Mouse (Mus musculus): ENCODE measurements around the gene Oxct2b.
"Not testable (repeated sequence)": the region's sequence is repeated elsewhere in the genome, so short reads cannot be mapped to it uniquely, and the experiment has no call there.

Oxct2b gene

DNA sequence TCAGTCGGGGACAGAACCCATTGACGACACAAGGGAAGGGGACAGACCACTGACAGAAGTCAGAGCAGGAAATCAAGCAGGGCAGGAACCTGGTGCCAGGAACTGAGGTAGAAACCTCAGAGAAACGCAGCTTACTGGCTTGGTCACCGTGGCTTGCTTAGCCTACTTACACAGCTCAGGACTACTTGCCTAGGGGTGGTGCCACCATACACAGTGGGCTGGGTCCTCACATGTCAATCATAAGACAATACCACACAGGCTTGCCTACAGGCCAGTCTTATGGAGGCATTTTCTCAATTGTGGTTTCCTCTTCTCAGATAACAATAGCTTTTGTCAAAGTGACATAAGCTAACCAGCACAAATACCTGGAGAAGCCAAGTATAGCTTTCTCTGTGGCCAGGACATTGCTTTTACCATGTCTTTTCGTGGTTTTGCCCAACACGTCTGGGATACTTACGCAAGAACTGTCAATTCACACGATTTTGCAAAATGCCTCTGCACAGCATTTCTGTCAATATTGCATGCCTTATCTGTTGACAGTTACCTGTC is 3.8 kb upstream of the Oxct2b start:
- DNase-seq (ENCODE audit: low spot score) = no peak

DNA sequence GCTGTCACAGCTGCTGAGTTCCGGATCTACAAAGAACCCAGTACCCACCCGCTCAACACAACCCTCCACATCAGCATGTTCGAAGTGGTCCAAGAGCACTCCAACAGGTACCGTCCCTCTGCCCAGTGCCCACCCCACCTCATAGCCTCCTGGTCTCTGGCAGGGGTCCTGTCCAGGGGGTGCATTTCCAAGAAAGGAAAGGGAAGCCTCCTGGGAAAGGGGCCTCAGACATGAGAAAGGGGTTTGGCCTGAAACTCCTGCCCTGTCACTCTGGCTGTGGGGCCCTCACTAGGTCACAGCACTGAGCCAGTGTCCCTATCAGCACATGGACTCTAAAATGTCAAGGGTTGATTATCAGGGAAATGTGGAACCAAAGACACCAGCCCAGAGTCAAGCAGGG is 1.4 kb upstream of the Oxct2b start:
- DNase-seq (ENCODE audit: low spot score) = not testable (repeated sequence)

DNA sequence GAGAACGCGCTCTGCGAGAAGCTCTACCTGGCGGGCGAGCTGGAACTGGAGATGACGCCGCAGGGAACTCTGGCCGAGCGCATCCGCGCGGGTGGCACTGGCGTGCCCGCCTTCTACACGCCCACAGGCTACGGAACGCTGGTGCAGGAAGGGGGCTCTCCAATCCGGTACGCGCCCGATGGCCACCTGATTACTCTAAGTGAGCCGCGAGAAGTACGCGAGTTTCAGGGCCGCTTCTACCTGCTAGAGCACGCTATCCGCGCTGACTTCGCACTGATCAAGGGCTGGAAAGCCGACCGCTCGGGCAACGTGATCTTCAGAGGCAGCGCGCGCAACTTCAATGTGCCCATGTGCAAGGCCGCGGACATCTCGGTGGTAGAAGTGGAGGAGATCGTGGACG is 574 bp downstream of the Oxct2b start:
- DNase-seq (ENCODE audit: low spot score) = not testable (repeated sequence)

DNA sequence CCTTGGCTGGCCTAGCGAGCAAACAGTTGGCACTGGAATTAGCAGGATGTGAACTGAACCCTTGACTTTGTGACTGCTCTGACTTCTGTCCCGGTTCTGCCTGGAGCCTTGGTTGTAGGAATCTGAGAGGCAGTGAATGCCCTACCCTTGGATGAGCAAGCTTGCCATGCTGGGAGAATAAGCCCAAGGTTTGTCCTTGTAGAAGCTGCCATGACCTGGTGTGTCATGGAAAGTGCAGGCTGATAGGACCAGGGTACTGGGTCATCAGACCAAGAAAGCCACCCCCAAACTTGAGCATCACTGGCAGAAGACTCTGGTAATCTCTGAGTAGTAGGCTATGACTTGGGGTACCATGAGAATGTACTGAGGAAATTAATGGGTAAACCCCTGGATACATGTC is 5.2 kb downstream of the Oxct2b start:
- DNase-seq (ENCODE audit: low spot score) = no peak

DNA sequence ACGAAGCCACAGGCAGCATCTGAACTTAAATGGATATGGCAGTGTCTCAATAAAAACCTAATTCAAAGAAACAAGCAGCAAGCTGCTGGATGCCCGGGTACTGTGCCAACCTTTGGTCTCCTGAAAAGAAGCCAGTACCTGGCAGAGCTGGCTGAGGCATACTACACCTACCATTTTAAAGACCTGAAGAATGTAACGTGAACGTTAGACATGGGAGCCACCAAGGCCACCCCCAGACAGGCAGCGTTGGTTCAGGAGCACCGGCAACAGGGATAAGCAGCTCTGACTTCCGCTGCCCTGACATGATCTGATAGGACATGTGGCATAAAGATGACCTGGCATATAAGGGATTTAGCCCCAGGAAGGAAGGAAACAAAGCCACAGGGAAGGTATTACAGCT is 10.6 kb downstream of the Oxct2b start:
- DNase-seq (ENCODE audit: low spot score) = no peak

DNA sequence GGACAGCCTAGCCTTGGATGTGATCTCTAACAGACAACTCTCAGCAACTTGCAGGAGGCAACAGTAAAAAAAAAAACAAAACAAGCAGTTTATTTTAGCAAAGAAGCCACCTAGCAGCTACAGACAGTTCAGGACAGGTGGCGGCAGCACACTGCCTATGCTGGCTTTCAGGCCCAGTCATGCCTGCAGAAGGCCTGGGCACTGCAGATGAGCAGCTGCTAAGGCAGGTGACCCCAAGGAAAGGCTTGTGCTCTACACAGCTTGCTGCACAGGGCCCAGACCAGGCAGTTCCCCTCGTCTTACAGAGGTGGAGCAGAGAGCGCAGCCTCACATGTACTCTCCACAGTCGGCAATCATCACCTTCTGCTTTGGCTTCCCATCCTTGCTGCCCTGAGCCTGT is 11.0 kb downstream of the Oxct2b start:
- DNase-seq (ENCODE audit: low spot score) = no peak

DNA sequence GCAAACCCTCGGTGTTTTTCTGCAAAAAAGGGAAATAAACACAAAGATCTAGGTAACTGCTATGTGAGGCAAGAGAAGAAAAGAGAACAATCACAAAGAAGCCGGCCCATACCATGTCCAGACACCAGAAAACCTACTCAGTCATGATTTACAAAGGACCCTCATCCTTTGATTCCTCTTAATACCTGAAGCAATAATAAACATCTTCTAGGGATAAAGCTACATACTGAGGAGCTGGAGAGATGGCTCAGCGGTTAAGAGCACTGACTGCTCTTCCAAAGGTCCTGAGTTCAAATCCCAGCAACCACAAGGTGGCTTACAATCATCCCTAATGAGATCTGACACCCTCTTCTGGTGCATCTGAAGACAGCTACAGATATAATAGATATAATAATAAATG is 21.5 kb downstream of the Oxct2b start:
- DNase-seq (ENCODE audit: low spot score) = no peak

DNA sequence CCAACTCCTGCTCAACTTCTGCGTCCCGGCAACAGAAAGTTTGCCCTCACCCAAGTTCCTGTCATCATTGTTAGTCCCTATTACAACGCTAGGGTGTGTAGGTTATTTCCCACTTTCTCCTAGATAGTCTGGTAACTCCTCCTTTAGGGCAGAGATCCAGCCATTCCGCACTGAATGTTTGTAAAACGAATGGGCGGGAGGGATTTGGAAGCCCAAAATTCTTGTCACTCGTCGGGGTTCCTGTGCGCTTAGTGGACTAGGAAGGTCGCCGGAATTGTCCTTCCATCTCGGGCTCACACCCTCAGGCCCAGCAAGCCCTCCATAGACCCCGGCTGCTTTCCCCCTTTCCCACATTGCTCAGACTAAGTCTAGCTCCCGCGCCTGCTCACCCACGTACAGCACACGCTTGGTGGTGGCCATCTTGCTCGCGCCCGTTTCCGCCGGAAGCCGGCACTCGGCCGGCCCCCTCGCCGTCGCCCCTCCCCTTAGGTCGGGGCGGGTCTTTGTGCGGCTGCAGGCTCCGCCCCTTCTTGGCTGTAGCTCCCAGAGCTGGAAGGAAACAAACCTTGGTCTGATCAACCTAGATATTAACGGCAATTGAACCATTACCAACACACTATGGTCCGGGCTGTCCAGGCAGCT is 23.6 kb downstream of the Oxct2b start, which contains the start of gene Ppie:
TSS of gene Ppie (minus strand) at position 439 of the 642 bp plus-strand sequence.
- DNase-seq (ENCODE audit: low spot score) = peak; percentile 62

DNA sequence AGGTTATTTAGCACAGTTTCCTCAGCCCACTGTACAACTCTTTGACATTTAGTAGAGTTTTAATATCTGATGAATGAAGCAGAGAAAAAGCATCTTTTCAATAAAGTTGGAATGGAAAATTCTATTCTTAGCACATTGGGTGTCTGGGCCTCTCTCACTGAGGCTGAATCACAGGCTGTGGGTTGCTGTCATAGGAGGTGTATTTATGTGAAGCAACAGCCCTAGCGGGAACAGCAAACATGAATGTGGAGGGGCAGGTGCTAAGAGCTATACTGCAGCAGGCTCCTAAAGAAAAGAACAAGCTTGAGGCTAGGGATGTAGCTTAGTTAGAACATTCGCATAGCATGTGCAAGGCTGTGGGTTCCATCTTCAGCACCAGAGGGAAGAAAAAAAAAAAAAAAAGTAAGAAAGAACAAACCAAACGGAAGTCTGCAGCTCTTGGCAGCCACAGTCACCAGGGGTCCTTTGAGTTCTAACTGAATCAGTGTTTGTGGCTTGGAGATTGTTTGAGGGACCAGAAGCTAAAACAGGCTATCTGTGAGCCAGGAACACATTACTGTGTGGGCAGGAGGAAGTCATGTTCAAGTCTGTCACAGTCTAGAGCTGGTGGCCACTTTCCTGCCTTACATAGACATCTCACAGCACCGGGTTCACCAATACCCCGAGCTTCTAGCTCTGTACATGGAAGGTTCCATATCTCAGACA is 31.5 kb downstream of the Oxct2b start:
- DNase-seq (ENCODE audit: low spot score) = no peak

DNA sequence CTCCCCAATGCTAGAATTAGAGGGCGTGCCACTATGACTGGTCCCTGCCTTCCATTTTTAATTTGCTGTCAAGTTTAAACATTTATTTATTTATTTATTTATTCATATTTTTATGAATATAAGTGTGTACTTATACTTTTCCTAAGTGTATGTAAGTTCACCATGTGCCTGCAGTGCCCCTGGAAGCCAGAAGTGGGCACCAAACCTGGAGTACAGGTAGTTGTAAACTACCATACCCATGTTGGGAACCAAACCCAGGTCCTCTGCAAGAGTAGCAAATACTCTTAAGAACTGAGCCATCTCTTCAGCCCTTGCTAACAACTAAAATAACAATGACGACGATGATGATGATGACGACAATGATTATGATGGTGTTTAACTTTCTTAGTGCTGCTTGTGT is 35.9 kb downstream of the Oxct2b start:
- no peak for DNase-seq (ENCODE audit: low spot score)

DNA sequence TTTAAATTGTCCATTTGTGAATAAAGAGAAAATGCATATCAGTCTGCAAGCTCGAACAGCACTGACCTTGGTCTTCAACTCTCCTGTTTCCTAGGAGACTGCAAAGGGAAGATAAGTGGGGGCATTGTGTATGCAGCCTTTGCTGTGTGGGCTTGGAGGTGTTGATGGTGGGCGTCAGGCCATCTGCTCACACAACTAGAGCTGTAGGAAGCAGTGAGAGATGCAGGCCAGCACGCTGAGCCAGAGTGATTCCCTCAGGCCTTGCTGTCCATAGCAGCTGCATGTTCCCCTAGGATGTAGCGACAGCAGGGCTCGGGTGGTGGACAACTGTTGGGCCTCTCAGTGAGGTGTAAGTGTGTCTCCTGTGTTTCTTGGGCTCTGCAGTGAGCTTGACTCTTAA is 36.9 kb downstream of the Oxct2b start:
- no peak for DNase-seq (ENCODE audit: low spot score)

DNA sequence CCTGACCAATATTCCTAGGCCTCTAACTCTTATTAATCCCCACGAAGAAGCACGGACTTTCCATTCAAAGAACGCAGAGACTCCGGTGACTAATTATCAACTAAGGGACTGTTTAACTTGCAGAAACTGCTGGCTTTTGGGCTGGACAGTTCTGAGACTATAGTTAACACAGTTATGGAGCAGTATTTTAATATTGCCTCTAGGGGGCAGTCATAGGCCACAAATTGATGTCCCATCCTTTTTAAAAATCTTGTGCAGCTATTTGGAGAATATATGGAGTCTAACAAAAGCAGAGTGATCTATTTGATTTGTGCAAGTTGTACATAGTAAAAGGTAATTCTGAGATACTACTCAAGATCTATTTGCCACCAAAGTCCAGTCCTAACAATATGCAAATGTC is 38.9 kb downstream of the Oxct2b start:
- peak; percentile 34 for DNase-seq (ENCODE audit: low spot score)

DNA sequence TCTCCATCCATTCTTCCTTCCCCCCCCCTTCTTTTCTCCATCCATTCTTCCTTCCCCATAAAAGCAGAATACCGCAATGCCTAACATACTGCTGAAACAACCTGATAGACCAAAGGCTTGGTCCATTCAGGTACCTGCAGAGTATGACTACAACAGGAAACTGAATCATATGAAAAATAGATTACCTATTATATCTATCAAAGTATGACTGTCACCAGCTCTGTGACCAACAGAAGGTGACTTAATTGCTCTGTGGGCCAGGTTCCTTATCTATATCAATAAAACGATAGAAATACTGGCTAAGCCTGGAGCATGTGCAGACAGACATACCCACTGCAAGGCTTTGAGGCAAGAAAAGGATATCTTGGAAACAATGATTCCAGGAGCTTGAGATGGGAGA is 39.4 kb downstream of the Oxct2b start:
- no peak for DNase-seq (ENCODE audit: low spot score)

DNA sequence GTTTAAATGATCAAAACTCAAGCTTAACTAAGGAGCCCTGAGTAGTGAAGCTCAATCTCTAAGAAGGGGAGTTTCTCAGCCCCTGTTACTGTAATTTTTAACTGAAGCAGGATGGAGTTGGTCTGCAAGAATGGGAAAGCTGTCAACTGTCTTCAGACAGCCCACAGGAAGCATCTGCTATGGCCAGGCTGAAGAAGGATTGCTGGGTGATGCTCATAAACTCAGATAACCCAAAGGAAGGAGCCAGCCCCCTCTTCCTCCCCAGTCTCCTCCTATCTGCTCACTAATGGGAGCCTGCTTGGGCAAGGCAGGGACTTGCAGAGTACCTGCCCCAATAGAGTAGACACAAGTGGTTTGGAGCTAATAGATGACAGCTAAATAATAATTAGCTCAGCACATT is 39.8 kb downstream of the Oxct2b start:
- DNase-seq (ENCODE audit: low spot score) = no peak

DNA sequence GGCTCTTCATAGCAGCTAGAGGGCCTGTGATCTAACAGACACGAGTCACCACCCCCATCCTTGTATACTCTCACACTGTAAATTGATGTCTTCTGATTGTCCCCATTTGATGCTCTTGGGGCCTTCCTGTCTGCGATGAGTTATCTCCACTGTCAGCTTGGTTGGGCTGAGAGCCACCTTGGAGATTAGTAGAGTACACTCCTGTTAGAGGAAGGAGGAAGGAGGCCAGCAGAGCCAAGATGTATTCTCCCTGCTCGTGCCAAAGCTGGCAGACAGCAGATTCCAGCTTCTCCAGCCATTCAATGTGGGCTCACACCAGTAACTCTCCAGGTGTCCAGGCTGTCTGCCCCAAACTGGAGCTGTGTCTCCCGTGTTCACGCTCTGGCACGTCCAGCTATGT is 44.5 kb downstream of the Oxct2b start:
- DNase-seq (ENCODE audit: low spot score) = no peak

DNA sequence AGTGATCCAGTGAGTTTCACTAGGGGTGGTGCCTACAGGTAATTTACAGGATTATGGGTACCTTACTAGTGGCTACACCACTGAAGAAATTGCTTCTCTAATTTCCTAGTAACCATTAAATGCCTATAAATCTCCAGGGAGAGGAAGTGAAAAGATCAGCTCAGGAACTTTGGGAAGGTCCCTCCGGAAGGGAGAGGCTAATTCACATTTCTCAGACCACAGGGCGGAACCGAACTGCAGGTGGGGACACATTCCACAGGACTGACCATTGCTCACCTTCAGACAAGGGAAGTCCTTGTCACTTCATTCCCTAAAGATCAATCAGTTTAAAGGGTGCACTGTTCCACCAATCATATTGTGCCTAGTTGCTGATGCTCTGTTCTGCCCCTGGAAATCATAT is 45.2 kb downstream of the Oxct2b start:
- DNase-seq (ENCODE audit: low spot score) = not testable (repeated sequence)

DNA sequence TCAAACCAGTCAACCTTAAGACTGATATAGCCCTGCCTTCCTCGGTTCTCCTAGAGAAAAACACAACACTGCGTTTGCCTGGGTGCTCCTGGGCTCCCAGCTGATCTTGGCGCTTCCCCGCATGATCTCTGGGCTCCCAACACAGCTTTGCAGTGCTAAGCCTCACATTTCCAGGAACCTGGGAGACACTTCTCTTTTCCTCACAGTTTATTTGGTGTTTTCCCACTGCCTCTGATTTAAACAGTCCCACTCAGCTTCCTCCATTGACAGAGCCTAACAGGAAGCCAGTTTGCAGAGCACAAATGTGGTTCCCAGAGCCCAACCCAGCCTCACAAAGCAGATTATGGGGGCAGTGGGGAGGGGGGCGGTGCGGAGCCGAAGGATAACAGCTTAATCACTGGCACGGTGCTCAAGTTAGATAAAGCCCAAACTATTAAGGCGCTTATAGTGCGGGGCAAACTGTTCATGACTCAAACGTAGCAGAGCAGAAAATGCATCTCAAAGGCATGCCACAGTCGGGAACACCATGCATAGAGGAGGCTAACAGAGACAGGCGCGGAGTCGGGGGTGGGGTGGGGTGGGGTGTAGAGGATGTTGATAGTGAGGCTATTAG is 46.3 kb downstream of the Oxct2b start:
- no peak for DNase-seq (ENCODE audit: low spot score)

DNA sequence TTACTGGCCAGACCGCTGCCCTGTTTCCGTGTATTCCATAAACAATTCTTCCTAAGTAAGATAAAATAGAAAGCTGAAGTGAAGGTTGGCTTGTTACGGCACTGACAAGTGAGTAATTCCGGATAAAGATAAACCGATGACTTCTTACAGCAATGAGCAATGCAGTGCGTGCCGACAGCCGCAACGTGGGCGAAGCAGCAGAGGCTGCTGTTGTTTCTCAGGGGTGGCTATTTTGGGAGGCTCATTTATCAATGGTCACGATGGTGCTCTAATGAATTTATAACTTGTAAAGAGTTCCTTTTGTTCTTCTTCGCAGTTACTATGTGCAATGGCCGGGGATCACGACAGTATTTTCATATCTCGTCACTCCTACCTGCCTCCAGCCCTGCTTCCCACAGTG is 48.1 kb downstream of the Oxct2b start:
- no peak for DNase-seq (ENCODE audit: low spot score)
